Mouse (Mus musculus) kidney, postnatal 0 days (tissue): Measurements from ENCODE around the gene Lurap1. TPM values are rescaled to one million over a fixed set of nuclear protein-coding genes. Genes with fewer than 3 reads are reported as not detected.
A peak's percentile ranks its signal among the peaks of the same experiment; 100 is the strongest.

ENCODE experiments used
- ATAC-seq: fragments of 200-750 bp; cut with Nextera tagmentation; replicated peaks from 2 replicates; pipeline ENCODE4 v1.8.0; 2017; ENCODE audit warnings: low read depth, moderate number of reproducible peaks, moderate TSS enrichment, moderate library complexity; ENCODE audit not compliant: low FRiP score
- DNase-seq: peaks from one replicate; pipeline ENCODE4 v3.0.0-alpha.2; 2016; ENCODE audit warnings: low spot score
- H3K27ac ChIP-seq: fragments of 300-500 bp; sonication (generic); 2 replicates; pipeline ENCODE4 v1.5.1; 2014; ENCODE audit warnings: mild to moderate bottlenecking
- H3K27me3 ChIP-seq: fragments of 300-500 bp; sonication (generic); 2 replicates; pipeline ENCODE4 v1.6.1; 2014; ENCODE audit warnings: low read length, mixed read lengths; ENCODE audit not compliant: insufficient read depth
- H3K36me3 ChIP-seq: fragments of 300-500 bp; sonication (generic); 2 replicates; pipeline ENCODE4 v1.6.1; 2014; ENCODE audit warnings: low read length, mixed read lengths; ENCODE audit not compliant: insufficient read depth
- H3K4me1 ChIP-seq: fragments of 300-500 bp; sonication (generic); replicated peaks from 2 replicates; pipeline ENCODE4 v1.6.1; 2014; ENCODE audit warnings: antibody characterized with exemption, low read length, mixed read lengths; ENCODE audit not compliant: insufficient read depth
- H3K4me2 ChIP-seq: fragments of 300-500 bp; sonication (generic); 2 replicates; pipeline ENCODE4 v1.6.1; 2014; ENCODE audit warnings: mild to moderate bottlenecking, low read length, moderate library complexity, mixed read lengths
- H3K4me3 ChIP-seq: fragments of 300-500 bp; sonication (generic); replicated peaks from 2 replicates; pipeline ENCODE4 v1.5.1; 2014; ENCODE audit warnings: low read depth, low read length
- H3K9ac ChIP-seq: fragments of 300-500 bp; sonication (generic); 2 replicates; pipeline ENCODE4 v1.6.1; 2014; ENCODE audit warnings: low read depth, low read length
- H3K9me3 ChIP-seq: fragments of 300-500 bp; sonication (generic); replicated peaks from 2 replicates; pipeline ENCODE4 v1.6.1; 2016; ENCODE audit warnings: low read length, inconsistent platforms, mixed read lengths
- CTCF ChIP-seq: IDR thresholded peaks from 2 replicates; pipeline ENCODE4 v1.5.1; 2016; ENCODE audit warnings: antibody characterized with exemption, low read depth, mild to moderate bottlenecking, moderate library complexity
- WGBS: fragments of 180-500 bp; shearing (Covaris S2); extraction: QIAGEN DNeasy Blood & Tissue Kit; methylation state at CpG from one replicate; pipeline ENCODE4 v1.1.7; 2014; 5-methylcytosine and 5-hydroxymethylcytosine counted together
- polyA plus RNA-seq: library from polyadenylated mRNA; unstranded; fragments of >200 nt; fragmentation: Nextera tagmentation; extraction: Ambion mirVana; gene quantifications from 2 replicates; pipeline ENCODE4 v1.2.1, GENCODE M21; 2015

The Lurap1 gene
- polyA plus RNA-seq, 1 experiment from 2014 or later, result 4.9 TPM

- Histone ChIP-seq H3K9ac (no peak overlapping the region), H3K4me3 (no peak overlapping the region), H3K4me2 (no peak overlapping the region), H3K9me3 (no peaks in the 10 kb centered on the region), H3K4me1 (peaks cover 9% of the 10 kb centered on the region; the same call in 1 of the 2 replicates), H3K27ac (peak overlapping the region; percentile 51; the same call in 1 of the 2 replicates), H3K36me3 (no peaks in the 10 kb centered on the region), H3K27me3 (no peaks in the 10 kb centered on the region)
- DNase-seq (no peak), ATAC-seq (no peak)
- TF ChIP-seq CTCF, result no peak
- WGBS, result 71% methylated on average over 2 of the region's 2 CpGs
Measured at GRCm38 (mm10) chr4:116164759-116165554, 13.8 kb upstream of the Lurap1 start.

GRCm38 (mm10) chr4:116162142-116162541 is 11.0 kb upstream of the Lurap1 start:
- no peak overlapping the region for H3K9ac ChIP-seq
- WGBS, result 35% methylated on average over 4 of the region's 4 CpGs
- H3K9me3 ChIP-seq, result no peaks in the 10 kb centered on the region
- H3K4me1 ChIP-seq, result peaks cover 9% of the 10 kb centered on the region; the same call in 1 of the 2 replicates
- TF ChIP-seq CTCF, result no peak
- DNase-seq (peak; percentile 33), ATAC-seq (no peak)
- H3K27me3 ChIP-seq, result no peaks in the 10 kb centered on the region
- peaks cover 24% of the 10 kb centered on the region for H3K36me3 ChIP-seq
- H3K27ac ChIP-seq, result peak overlapping the region; percentile 36; the same call in 1 of the 2 replicates
- no peak overlapping the region for H3K4me2 ChIP-seq
- H3K4me3 ChIP-seq, result no peak overlapping the region

GRCm38 (mm10) chr4:116160769-116161168 is 9.6 kb upstream of the Lurap1 start:
- 45% methylated on average over 3 of the region's 3 CpGs for WGBS
- no peak for ATAC-seq
- no peak for TF ChIP-seq CTCF

GRCm38 (mm10) chr4:116159912-116160311 is 8.8 kb upstream of the Lurap1 start:
- no peak overlapping the region for H3K9ac ChIP-seq
- no peak overlapping the region for H3K4me2 ChIP-seq
- ATAC-seq, result no peak
- TF ChIP-seq CTCF, result peak; percentile 73
- 0 out of 2 replicates have a peak overlapping the region, but pooled peaks have one; percentile 6 for H3K27ac ChIP-seq
- whole genome bisulfite sequencing, result 72% methylated on average over 3 of the region's 3 CpGs
- H3K36me3 ChIP-seq, result peaks cover 46% of the 10 kb centered on the region
- DNase-seq, result peak; percentile 71
- H3K4me3 ChIP-seq, result no peak overlapping the region
- H3K9me3 ChIP-seq, result no peaks in the 10 kb centered on the region
- H3K4me1 ChIP-seq, result peaks cover 6% of the 10 kb centered on the region; the same call in 1 of the 2 replicates
- no peaks in the 10 kb centered on the region for H3K27me3 ChIP-seq

More at GRCm38 (mm10) chr4:116160769-116161168, 9.6 kb upstream of the Lurap1 start:
- DNase-seq, result peak; percentile 59
- no peaks in the 10 kb centered on the region for H3K27me3 ChIP-seq
- H3K4me3 ChIP-seq, result no peak overlapping the region
- no peak overlapping the region for H3K9ac ChIP-seq
- peak overlapping the region; percentile 19; the same call in 1 of the 2 replicates for H3K27ac ChIP-seq
- H3K4me2 ChIP-seq, result no peak overlapping the region
- H3K36me3 ChIP-seq, result peaks cover 37% of the 10 kb centered on the region
- H3K4me1 ChIP-seq, result peaks cover 9% of the 10 kb centered on the region; the same call in 1 of the 2 replicates
- no peaks in the 10 kb centered on the region for H3K9me3 ChIP-seq

- H3K36me3 ChIP-seq, result peaks cover 64% of the 10 kb centered on the region
- H3K9ac ChIP-seq, result no peak overlapping the region
- no peak for DNase-seq
- no peaks in the 10 kb centered on the region for H3K9me3 ChIP-seq
- H3K4me3 ChIP-seq, result no peak overlapping the region
- peak; percentile 44 for ATAC-seq
- H3K27me3 ChIP-seq, result no peaks in the 10 kb centered on the region
- TF ChIP-seq CTCF, result no peak
- H3K27ac ChIP-seq, result peak overlapping the region; percentile 66; the same call in 1 of the 2 replicates
- no peaks in the 10 kb centered on the region for H3K4me1 ChIP-seq
- no peak overlapping the region for H3K4me2 ChIP-seq
- 71% methylated on average over 2 of the region's 2 CpGs for WGBS
Measured at GRCm38 (mm10) chr4:116157882-116158281, 6.7 kb upstream of the Lurap1 start.

GRCm38 (mm10) chr4:116152702-116153101 is 1.6 kb upstream of the Lurap1 start:
- Histone ChIP-seq H3K36me3 (peaks cover 47% of the 10 kb centered on the region), H3K4me3 (no peak overlapping the region), H3K27me3 (no peaks in the 10 kb centered on the region), H3K9ac (no peak overlapping the region), H3K27ac (no peak overlapping the region), H3K4me2 (no peak overlapping the region), H3K4me1 (peaks cover 11% of the 10 kb centered on the region), H3K9me3 (no peaks in the 10 kb centered on the region)
- WGBS, result 95% methylated on average over 15 of the region's 15 CpGs
- ATAC-seq (no peak), DNase-seq (no peak)
- no peak for TF ChIP-seq CTCF
